Mouse (Mus musculus) fibroblast of lung, adult 2 months (primary cell): ENCODE data around the gene Itm2c.

Experiments
- DNase-seq: peaks from one replicate; pipeline ENCODE4 v3.0.0-alpha.2; 2011; ENCODE audit warnings: low read depth

The Itm2c gene

DNA sequence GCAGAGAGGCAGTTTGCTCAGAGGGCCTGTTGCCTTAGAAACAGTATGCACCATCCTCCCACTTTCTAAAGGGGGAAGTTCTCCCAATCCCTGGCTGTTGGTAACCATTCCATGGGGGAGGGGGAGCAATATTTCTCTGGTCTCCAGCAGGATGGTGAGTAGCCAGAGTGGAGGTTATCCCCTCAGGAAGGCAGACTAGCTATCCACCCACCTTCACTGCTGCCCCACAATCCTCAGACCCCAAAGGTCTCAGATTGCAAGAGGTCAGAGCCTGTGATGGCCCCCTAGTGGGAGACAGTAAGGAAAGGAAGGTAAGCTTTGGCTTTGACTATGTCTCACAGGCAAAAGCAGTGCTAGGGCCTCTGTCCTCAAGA, 5.3 kb downstream of the Itm2c start:
- DNase-seq = no peak

DNA sequence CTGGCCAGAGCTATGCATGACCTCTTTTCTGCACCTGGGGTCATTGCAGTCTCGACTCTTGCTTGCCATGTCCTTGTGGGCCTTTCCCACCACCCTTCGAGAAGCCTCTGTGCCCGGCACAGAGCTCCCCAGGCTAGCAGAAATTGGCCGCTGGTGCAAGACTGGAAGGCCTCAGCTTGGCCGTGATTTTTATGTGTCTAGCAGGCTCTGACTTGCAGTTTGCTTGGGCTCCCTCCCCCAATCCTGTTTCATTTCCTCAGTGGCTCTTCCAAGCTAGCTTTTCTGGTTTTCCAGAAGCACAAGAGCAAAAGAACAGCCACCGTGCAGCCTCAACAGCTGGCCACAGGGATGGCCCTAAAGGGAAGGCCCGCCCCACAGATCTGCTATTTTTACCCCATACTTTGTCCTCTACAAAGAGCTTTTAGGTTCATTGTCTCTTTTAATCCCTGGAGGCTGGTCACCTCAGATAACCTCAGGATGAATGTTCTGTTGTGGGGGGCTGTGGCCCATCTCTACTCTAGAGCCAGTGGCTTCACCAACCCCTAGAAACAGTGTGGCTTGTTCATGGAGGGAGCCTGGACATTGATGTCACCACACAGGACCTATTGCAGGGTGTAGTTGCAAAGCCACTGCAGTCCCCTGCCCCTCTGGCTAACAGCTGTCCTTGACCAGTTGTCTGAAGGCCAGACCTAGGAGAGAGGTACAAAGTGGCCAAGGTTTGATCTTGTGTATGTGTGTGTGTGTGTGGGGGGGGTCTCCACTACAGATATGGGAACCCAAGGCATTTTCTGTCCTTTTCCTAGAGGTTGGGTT, 6.6 kb downstream of the Itm2c start:
- no peak for DNase-seq

DNA sequence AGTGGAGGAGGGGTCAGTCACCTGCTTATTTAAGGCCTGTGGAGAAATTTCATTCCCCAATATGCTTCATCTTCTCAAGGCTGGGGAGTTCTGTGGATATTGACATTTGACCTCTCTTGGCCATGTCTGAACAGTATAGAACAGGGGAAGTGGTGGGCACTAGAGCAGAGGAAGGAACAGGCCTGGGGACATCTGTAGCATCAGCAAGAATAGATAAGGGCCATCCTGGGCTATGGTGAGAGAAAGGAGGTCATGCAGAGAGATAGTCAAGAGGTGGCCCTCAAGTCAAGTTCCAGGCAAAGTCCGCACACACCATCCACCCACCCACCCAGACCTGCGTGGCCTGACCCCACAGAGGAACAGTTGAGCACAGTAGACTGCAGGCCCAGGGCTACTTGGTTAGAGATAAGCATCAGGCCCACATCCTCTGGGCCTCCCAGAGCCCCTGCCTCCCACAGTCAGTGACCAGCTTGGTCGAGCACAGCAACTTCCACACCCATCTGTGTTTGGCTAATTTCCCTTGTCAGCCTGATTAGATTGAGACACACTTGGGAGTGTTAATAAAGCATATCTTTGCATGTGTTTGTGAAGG, 7.5 kb downstream of the Itm2c start:
- DNase-seq = no peak

DNA sequence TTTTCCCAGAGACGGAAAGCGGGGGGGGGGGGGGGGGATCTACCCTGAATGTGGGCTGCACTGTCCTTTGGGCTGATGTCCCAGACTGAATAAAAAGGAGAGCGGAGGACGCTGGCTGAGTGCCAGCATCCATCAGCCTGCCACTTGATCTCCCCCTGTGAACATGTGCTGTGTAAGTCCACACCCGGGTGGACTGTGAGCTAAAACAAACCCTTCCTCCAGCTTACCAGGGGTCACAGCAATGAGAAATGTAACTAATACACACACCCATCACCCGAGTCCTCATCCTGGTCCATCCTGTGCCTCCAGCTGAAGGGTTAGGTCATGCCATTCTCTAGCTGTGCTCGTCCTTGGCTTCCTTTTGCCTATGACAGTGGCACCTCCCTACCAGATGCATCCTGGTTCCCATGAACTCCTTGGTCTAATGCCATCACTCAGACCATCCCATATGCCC, 8.1 kb downstream of the Itm2c start:
- DNase-seq = no peak

DNA sequence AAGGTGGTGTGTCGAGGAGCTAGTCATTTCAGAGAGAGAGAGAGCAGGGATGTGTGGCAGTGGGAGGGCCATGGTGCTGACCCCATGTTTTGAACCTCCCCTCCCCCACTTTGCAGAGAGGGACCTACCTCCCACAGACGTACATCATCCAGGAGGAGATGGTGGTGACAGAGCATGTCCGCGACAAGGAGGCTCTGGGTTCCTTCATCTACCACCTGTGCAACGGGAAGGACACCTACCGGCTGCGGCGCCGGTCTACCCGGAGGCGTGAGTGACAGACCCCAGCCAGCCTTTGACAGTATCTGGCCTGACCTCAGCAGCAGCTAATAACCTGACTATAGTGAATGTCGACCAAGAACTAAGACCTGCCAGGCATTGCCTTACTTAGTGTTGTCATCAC, 12.8 kb downstream of the Itm2c start:
- no peak for DNase-seq

DNA sequence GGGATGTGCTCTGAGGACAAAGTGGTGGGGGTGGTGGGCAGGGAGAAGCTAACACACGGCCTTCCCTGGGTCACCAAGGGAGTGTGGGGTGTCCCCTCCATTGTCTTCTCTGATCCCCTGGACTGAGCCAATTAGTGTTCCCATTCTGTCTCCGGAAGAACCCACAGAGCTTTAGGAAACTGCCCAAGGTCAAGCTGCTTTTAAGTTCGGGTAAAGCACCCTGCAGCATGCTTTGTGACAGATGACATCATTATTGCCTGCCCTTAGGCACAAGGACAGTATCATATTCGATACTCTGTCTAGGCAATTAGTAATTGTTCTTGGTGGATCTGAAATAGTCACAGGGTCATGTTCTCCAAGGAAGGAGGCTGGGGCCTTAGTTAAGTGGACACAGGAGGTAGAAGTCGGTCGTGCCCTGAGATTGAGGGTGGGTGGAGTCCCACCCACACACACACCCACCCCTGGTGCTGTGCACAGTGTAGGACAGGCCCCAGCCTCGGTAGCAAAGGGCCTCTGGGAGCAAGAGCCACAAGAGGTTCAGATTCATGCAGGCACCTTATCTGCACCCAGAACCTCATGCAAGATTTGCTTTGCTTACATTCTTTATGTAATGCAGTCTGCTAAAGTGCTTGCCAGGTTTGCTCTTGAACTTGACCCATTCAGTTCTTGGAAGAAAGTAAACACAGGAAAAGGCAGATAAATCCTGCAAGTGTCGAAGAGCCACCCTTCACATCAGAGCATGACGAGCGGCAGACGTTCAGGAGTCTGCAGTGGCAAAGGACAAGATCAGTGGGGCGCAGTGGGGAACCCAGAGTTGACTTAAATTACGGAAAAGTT, 14.9 kb downstream of the Itm2c start:
- no peak for DNase-seq

DNA sequence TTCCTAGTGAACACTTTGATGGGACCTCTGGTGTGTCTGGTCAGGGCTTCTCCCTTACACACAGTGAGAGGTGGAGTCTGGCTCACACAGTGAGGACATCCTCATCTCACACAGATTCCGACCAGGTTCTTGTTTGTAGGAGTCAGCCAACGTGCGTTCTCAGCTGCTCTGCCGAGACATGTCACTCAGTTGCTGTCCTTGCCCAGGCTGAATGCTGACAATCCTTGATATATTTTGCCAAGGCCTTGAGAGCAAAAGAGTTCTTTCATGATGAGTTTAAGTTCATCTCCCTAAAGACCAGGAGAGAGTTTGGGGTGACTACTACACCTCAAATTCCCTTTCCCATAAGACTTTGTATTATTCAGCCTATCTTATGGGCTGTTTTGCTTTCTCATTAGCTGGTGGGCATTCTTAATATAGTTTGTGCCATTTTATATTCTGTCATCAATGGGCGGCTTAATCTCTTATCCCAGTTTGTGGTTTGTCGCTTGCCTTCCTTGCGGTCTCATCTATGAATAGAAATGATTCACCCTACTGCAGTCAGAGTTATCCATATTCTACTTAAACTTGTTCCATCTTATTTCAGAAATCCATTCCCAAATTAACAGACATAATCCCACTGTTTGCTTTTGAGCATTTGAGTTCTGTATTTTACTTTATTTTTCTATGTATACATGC, 19.1 kb downstream of the Itm2c start:
- no peak for DNase-seq

DNA sequence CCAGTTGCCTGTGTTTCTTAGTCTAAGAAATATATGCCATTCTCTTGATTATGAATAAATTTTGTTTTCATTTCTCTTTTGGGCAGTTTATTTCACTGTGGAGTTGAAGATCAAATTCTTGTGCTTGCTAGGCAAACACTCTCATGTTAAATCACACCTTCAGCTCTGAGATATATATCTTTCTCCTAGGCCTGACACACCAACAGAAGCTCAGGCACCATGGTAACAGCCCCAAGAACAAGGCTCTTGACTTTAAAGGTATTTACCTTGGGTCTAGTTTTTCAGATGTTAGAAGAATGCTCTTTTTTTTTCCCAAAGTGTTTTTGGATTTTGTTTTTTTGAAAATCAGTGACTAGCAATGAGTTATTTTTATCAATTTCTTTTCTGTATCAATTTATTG, 21.8 kb downstream of the Itm2c start:
- no peak for DNase-seq

DNA sequence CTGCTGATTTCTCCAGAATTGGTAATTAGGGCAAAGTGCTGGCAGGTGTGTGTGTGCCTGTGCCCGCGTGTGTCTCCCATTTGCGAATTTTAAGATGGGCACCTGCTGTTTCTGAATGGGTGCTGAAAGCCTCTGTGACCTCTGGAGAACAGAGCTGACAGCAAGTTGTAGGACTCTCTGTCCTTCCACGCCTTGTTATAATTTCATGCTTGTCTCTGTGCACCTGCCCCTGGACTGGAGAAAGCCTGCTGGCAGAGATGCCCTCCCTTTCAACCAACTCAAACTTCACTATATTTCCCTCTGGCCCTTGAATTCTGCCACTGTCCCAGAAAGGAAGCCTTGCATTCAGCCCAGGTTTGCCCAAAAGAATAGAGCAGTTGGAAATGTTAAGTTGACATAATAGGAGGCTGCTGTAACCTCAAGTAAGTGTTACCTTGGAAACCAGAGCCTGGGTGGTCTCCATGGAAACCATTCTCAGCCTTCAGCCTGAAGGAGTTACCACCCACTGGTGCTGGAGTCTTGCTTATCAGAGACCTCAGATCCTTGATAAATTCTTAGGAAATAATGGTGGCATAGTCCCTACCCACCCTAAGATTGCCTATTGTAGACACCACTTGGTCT, 22.9 kb downstream of the Itm2c start:
- DNase-seq = no peak

DNA sequence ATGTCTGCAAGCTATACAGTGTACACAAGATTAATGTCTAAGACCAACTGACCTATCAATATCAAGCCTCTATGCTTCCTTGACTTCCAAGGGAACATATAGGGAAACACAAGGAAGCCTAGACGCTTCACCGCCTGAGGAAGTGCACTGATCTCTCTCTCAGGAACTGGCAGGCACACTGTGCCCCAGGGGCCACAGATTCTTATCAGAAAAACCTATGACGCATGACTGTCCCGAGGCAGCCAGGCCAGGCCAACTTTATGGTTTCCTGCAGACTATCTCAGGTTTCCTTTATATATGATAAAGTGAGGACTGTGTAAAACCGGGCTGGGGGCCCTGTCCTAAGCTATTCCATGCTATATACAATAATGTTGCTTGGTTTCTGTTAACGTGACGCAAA, 25.5 kb downstream of the Itm2c start:
- no peak for DNase-seq

DNA sequence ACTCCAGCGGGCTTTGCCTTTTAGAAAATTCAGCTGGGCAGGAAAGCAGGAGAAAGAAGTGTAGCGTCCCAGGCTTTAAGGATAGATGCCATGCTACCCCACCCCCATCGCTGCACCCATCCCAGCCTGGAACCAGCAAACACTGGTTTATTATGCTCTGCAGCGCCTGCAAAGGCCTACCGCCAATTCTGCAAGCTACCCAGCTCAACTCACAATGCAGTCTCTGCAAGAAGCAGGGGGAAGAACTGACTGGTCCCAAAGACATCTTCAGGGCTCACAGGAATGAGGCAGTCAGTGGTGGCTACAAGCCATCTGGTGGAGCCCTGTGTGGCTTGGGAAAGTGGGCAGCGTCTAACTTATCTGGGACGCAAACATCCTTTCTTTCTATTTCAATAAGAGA, 27.6 kb downstream of the Itm2c start:
- no peak for DNase-seq

DNA sequence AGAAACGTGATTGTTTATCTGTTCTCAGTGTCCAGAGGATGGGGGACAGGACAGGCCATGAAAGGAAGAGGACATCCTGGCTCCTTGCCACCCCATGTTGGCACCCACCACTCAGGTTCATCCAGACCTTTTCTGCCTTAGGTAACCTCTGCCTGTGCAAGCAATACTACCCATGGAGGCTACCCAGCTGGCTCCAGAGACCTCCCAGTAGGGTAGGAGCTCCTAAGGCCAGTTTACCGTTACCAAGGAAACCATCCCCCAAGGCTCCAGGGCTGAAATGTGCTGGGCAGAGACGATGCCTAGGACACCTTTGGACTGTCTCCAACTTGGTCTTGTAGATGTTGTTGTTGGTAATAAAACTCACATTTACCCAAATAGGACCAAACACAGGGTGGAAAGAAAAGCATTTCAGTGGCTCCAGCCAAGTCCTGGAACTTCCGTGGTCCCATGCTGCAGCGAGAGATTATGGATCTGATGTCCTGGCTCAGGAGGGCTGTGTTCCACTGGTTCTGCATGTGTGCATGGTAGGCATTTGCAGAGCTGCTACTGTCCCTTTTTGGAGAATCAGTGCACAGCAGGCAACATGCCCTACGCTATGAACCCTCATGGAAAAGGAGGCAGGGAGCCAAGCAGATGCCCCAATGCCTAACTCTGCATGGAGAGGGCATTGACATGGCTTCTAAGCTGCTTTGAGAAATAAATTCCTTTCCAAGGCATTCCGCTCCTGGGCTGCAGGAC, 28.2 kb downstream of the Itm2c start:
- no peak for DNase-seq

DNA sequence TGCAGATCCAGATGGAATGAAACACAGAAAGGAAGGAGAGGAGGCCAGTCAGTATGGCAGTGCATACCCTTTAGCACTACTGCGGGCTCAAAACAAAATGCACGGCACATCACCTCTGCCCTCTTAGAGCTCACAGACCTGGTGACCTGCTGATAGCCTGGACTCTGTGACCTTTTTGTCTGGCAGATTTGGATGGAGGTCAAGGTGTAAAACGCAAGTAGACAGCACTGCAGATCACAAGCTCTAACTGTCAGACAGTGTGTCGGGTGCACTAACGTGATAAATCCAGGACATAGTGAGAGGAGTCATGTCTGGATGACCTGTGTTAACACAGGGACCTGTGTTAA, 28.8 kb downstream of the Itm2c start:
- no peak for DNase-seq

DNA sequence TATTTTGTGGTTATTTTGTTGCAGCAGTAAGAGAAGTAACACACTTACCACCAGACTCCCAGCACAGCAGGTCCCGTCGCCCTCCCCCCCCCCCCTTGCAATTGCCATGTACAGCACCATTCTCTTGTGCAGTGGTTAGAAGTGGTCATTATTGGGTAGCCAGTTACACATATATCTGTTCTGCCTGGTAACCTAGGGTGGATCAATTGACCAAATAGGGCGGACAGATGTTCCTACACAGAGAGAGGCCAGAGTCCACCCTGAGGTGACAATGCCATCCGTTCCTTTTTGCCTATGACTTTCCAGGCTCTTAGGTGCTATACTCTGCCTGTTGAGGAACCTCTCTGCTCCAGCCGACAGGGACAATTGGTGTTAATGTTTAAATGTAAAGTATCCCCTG, 31.1 kb downstream of the Itm2c start:
- no peak for DNase-seq

DNA sequence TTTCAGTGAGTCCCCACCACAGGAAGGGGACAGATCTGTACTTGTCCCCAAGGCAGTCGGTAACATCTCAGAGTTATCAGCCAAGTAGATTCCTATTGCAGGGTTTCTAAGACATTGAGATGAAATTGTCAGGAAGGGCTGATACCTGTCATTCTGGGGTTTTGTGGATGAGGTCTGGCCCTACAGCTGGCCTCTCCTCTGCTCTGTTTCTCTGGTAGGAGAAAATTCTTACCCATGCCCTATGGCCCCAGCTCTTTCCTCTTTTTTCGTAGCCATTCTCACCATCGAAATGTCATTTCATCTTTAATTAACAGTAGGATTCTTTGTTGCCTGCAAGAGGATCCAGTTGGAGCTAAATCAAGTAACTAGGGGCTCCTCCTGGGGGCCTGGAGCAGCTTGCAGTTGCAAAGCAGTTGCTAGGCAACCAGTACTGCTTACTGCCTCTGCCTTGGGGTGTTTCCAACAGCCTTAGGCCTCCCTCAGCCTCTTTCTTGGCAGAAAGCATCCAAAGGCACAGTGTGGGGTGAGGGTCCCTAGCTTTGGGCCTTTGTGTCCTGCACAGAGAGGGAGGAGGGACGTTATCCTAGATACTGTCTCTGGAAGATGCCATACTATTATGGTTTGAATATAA, 34.1 kb downstream of the Itm2c start, which contains the start of gene 4933407L21Rik:
TSS of gene 4933407L21Rik (plus strand) at position 427 of the 631 bp plus-strand sequence.
- no peak for DNase-seq

DNA sequence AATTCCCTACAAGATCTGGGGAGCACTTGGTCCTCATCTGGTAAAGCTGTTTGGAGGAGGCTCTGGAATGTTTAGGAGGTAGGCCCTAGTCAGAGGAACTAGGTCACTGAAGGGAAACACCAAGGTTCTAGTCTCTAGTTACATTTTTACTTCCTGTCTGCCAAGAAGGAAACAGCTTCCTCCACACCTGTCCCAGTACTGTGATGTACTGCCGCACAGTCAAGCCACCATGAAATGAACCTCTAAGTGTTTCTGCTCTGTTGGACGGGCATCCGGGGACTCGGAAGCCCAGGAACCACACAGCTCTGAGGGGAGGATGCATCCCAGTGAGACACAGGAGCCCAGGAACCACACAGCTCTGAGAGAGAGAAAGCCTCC, 34.6 kb downstream of the Itm2c start:
- no peak for DNase-seq

DNA sequence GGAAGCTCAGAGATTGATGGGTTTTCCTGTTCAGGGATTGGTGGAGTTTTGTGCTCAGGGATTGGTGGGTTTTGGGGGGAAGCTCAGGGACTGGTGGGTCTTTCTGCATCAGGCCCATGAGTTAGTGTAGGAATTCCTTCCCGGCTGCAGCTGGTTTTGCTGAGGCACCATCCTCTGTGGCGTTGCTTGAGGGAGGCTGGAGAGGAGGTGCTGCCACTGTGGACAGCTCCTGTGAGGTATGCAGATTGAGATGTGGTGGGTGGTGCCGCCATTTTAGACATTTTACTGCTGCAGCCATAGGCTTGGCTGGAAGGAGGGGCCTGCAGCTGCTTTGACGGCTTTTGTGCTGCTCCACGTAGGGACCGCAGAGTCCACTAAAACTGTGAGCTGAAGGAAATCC, 35.3 kb downstream of the Itm2c start:
- no peak for DNase-seq

DNA sequence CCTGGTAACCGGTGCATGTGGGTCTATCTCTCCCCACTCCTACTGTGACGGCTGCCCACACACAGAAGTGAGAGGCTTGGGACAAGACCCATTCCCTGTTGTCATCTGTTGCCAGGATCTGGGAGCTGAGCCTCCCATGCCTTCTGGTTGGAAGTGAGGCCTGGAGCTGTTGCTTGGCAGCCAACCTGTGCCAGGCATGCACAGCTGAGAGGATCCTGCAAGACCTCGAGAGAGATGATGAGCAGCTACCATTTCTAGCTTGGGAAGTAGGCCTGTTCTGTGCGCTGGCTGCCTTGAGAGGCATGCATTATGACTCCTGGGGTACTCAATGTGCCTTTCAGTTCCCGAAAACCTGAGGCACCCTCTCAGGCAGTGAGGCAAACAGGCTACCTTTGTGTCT, 37.1 kb downstream of the Itm2c start:
- DNase-seq = no peak

DNA sequence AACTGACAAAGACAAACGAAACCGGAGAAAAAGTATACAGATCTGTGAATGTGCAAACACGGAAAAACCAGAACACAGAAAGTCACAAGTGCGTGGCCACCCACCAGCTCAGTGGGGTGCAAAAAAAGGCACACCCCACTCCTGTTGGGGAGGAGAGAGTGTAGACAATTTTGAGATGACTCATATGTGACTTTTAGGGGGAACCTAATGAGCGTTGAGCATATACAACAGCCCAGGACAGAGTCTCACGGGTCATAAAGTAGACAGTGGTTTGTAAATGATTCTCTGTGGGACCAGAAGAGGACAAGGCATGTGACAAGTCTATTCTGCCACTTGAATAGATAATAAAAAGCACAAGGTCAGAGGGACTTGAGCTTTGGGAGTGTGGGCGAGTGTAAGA, 39.1 kb downstream of the Itm2c start:
- DNase-seq = no peak

DNA sequence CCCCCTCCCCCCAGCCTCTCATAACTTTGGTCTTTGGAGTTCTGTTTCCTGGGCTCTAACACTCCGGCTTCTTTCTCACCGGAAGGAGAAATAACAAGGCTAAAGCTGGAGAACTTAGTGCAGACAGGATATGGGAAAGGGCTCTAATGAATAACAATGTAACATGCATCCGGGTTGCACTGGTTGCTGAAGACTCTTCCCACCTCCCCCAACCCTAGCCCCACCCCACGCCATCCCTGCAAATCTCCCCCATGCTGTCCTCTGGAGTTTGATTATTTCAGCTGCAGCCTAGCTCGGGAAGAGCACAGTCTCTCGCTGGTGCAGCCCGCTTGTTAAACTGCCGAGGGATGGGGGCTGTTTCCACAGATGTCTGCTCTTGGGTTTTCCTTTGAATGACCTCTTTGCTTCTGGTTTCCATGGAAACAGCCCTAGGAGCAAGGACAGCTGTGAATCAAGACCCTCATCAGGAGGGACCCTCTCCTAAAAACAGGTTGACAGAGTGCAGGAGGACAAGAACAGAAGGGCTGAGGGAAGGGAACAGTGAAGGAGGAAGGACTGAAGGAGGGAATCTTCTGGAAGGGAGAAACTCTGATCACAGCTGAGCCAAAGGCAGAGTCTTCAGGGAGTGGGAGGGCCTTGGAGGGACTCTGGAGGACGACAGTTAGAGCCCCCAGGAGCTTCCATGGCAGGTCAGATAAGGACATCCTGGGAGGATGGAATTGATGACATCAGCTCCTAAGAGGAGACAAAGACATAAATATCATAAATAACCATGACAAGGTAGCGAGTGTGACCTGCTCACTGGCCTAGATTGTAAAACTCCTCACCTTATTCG, 39.8 kb downstream of the Itm2c start:
- no peak for DNase-seq
